Mouse (Mus musculus) brain, embryonic 14.5 days (tissue): ENCODE data around the gene Abhd4. TPM values are rescaled to one million over a fixed set of nuclear protein-coding genes. Genes with fewer than 3 reads are reported as not detected.

Experiments
- DNase-seq: peaks from one replicate; pipeline ENCODE4 v3.0.0-alpha.2; 2011; ENCODE audit warnings: low read depth
- CTCF ChIP-seq: fragments of 200-500 bp; IDR thresholded peaks from 2 replicates; pipeline ENCODE4 v1.5.1; 2012; ENCODE audit warnings: inconsistent platforms, mild to moderate bottlenecking, moderate library complexity, borderline replicate concordance; ENCODE audit not compliant: insufficient read depth, insufficient read length; ENCODE audit errors: extremely low read depth
- POLR2A ChIP-seq: fragments of 200-500 bp; IDR thresholded peaks from 2 replicates; pipeline ENCODE4 v1.6.1; 2012; ENCODE audit warnings: mild to moderate bottlenecking, inconsistent platforms, borderline replicate concordance; ENCODE audit not compliant: poor library complexity, insufficient read depth, insufficient read length, severe bottlenecking; ENCODE audit errors: extremely low read depth
- polyA plus RNA-seq: library from polyadenylated mRNA; depleted of rRNA; stranded (reverse); fragments of >200 nt; gene quantifications from 2 replicates; pipeline ENCODE4 v1.2.3, GENCODE M21; 2012

Abhd4 gene
- polyA plus RNA-seq, 1 experiment: 29.9 TPM

DNA sequence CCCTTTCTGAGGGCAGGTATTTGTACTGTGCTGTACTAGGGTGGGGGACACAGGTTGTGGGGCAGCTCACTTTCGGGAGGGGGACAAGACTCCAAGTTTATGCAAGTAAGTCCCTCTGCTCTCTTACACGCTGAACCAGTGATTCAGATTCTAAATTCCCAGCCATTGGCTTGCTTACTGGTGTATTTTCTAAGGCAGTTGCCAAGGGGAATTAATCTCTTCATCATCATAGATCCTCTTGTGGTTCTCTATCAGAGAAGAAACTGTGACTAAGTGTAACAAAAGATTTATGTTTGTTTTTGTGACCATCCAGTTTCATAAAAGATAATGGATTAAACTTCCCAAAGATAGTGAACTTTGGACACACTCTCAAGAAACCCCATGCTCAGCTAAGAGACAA lies 40.3 kb upstream of the Abhd4 start:
- no peak for TF ChIP-seq POLR2A
- no peak for TF ChIP-seq CTCF
- DNase-seq: no peak

DNA sequence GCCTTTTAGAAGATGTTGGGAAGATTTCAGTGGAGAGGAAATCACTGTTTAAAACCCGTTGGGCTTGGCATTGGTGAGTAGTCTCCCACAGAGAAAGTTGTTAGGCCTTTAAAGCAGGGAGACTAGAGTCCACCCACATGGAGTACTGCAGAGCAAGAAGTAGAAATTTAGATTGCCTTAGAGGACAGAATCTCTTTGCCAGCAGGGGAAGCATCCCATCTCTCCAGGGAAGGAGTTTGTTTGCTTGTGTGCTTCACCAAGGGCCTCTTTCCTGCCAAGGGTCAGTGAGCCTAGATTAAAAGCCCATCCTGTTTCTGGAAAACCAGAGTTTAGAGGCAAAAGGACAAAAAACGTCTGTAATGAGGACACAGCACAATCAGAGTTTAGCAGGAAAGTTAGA lies 39.5 kb upstream of the Abhd4 start:
- TF ChIP-seq CTCF: no peak
- TF ChIP-seq POLR2A: no peak
- DNase-seq: no peak

DNA sequence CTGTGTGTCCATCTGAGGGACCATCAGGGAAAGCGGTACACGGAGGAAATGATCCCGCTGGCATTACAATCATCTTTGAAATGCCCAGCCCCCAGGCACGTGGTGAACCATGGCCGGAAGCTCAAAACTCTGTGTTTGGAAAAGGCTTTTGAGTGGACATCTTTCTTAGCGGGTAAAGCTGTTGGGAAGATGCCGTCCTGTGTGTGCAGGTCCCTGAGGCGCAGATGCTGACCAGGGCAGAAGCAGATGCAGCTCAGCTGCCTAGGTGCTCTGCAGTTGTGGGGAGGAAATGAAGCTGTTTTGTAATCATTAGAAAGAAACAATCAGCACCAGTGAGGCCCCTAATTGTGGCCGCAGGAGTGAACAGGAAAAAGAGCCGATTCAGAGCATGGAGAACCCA lies 39.1 kb upstream of the Abhd4 start:
- no peak for TF ChIP-seq POLR2A
- TF ChIP-seq CTCF: no peak
- no peak for DNase-seq

- DNase-seq: no peak
- TF ChIP-seq POLR2A: no peak
- no peak for TF ChIP-seq CTCF
These were observed 37.9 kb upstream of the Abhd4 start for GRCm38 (mm10) chr14:54216126-54216525.

GRCm38 (mm10) chr14:54218233-54218632 lies 35.8 kb upstream of the Abhd4 start:
- TF ChIP-seq CTCF: no peak
- no peak for TF ChIP-seq POLR2A

GRCm38 (mm10) chr14:54218721-54219120 lies 35.3 kb upstream of the Abhd4 start:
- no peak for TF ChIP-seq POLR2A
- DNase-seq: no peak

More at GRCm38 (mm10) chr14:54218233-54218632, 35.8 kb upstream of the Abhd4 start:
- DNase-seq: no peak

GRCm38 (mm10) chr14:54219256-54219655 lies 34.7 kb upstream of the Abhd4 start:
- TF ChIP-seq CTCF: no peak
- no peak for TF ChIP-seq POLR2A
- no peak for DNase-seq

GRCm38 (mm10) chr14:54219849-54220248 lies 34.1 kb upstream of the Abhd4 start:
- no peak for TF ChIP-seq CTCF
- no peak for TF ChIP-seq POLR2A

DNA sequence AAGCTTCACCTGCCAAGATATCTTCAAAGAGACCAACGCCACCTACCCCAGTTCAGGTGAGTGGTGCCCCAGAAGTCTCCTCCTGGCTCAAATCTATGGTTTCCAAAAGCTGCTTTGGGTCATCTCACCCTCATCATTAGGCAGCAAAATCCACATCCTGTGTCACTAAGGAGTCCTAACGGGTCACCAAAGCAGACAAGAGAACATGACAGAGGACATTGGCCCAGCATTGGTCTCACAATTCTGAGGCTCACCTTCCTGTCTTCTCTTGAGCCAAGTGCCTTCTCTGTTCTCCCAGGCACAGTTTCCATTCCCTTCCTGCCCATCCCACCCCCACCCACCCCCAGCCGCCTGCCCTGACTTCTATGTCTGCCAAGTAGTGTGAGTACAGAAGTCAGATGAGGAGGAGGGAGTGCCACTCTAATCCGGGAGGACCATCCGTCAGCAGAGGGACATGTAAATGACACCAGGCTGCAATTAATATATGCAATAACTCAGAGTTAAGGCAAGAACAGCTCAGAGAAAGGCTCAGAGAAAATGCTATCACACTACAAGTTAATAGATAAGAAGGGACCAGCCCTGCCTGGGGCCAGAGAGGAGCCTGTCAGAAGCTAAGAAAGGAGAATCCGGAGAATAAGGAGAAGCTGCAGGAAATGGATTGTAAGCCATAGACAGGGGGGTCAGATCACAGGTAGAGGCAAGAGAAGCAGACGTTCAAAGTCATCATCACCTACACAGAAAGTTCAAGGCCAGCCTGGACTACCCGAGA lies 33.1 kb upstream of the Abhd4 start:
- no peak for TF ChIP-seq POLR2A
- no peak for TF ChIP-seq CTCF

More at GRCm38 (mm10) chr14:54219849-54220248, 34.1 kb upstream of the Abhd4 start:
- no peak for DNase-seq

DNA sequence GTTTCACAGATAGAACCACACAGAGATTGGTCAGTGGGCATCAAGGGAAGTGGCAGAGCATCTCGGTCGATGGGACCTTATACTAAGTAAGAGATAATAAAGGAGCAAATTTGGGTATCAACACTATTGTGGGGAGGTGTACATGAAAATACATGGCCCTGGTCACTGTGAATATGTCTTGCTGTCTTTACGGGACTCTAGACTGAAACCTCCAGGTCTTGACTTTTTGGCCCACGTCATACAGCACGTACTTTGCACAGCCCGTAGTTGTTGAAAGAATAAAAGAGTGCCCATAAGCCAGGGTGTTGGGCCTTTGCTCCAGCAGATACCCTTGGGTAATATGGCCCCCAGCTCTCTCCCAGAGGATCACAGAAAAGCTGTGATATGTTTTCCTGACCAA lies 32.3 kb upstream of the Abhd4 start:
- TF ChIP-seq POLR2A (no peak), CTCF (no peak)
- no peak for DNase-seq

More for the DNA sequence above, 33.1 kb upstream of the Abhd4 start:
- no peak for DNase-seq

DNA sequence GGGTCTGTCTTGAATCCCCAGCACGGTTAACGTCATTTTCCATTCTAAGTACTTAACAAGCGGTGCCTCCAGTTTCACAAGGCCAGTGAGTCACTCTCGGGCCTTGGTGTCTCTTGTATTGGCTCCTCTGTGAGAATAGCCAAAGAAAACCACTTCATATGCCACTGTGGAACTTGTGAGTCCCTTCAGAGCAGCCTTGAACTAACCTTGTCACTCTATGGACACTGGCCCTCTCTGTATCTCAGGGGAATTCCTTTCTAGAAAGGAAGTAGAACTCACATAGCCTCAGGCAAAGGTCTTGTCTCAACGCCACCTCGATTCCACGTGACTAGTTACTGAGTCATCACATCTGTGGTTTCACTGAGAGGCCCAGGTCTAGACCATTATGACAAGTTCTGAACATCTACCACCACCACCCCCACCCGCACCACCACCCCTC lies 31.7 kb upstream of the Abhd4 start:
- no peak for DNase-seq
- no peak for TF ChIP-seq POLR2A

DNA sequence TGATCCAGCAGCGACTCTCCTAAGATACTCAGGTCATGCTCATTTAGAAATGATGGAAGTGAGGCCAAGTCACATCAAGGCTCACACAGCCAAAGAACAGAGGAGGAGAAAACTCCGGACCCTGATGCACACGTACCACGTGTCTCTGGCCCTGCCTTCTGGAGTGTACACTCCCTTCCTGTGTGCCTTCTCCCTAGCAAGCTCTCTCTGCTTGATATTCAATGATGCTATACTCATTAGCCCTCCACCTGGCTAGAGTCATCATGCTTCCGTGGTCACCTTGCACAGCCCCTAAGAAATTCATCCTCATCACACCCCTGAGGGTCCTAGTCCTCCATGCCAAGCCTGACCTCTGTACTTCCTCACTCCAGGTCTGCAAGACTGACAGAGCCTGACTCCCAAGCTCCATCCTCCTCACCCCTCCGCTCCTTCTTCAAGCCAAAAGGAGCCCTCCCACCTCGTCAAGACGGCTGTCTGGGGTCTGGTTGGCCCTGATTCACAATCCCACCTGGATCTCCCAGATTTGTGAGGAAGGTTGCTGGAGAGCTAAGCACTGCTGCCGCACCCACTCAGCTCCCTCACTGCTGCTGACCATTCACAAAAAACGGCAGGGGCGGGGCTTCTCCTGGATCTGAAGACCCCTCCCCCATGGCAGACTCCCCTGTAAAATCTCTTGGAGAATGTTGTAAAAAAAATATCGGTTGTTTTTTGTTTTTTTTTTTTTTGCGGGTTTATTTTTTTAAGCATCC lies 30.5 kb upstream of the Abhd4 start:
- DNase-seq: no peak
- TF ChIP-seq POLR2A: no peak

DNA sequence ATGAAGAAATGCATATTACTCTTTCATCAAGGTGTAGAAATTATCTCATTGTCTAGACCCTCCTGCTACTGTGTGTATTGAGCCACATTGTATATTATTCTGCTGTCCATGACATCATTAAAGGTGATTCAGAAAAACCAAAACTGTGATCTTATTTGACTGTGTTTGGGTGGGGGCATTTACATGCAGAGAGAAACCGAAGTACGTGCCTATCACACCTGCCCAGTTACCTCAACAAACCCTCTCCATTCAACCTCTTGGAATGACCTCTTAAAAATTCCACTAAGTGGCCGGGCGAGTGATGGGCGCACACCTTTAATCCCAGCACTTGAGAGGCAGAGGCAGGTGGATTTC lies 29.9 kb upstream of the Abhd4 start:
- no peak for TF ChIP-seq CTCF
- no peak for TF ChIP-seq POLR2A
- no peak for DNase-seq
